Mouse (Mus musculus) heart, adult 2 months (tissue): ENCODE measurements around the gene Fam129b.

Source experiments
- CTCF ChIP-seq: fragments of 200-600 bp; IDR thresholded peaks from 2 replicates; pipeline ENCODE4 v1.8.1; 2022; ENCODE audit warnings: antibody characterized with exemption, mild to moderate bottlenecking, moderate library complexity
- EP300 ChIP-seq: fragments of 200-500 bp; IDR thresholded peaks from 2 replicates; pipeline ENCODE4 v1.6.1; 2011; ENCODE audit warnings: low read depth, low read length, control low read depth; ENCODE audit not compliant: insufficient read depth

- TF ChIP-seq EP300: no peak
- no peak for TF ChIP-seq CTCF
Measured at GRCm38 (mm10) chr2:32874951-32875674, 801 bp upstream of the Fam129b start.
